Mouse (Mus musculus) fat pad, adult 2 months (tissue): ENCODE results near the gene Trpc5os.

Source experiments
- DNase-seq: peaks from one replicate; pipeline ENCODE4 v3.0.0-alpha.2; 2011; ENCODE audit warnings: low read depth, low spot score; ENCODE audit errors: extremely low read depth

Gene Trpc5os

GRCm38 (mm10) chrX:144456281-144456680 is at the start of gene Trpc5os:
Gene Trpc5os (plus strand): TSS chrX:144456581.
- no peak for DNase-seq

- no peak for DNase-seq
Observed at GRCm38 (mm10) chrX:144408036-144408435, 48.3 kb upstream of the Trpc5os start.

DNA sequence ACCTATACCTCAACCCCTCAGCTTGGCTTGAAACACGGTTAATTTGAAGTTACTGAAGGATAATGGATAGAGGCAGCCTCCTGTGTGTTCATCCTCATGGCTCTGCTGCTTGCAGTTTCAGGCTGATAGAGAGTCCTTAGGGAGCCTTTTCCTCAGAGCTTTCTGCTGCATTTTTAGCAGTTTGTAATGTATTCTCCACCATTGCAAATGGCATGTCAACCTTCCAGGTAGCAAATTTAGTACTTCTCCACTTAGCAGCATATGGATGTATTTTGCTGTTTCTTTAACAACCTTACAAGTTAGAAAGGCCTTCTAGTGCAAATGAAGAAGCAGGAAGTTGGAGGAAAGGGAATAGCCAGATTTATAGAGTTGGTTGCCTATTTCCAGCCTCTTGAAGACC is 36.1 kb upstream of the Trpc5os start:
- no peak for DNase-seq

DNA sequence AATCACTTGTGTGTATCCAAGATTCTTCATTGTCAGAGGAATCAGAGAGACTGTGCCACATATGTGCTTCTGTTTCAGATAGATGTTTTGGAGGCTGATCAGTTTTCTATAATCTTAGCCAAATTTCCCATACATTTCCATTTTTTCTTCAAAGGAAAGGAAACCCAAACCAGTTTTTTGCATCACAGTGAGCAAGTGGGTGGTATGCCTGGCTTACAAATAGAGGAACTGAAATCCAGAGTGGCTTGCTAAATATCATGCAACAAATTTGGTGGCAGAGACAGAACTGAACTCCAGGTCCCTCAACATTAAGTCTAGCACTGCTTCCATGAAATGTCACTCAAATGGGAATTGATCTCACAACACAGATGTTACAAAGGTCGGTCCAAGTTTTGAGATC is 35.3 kb upstream of the Trpc5os start:
- DNase-seq, result no peak

GRCm38 (mm10) chrX:144423848-144424247 is 32.5 kb upstream of the Trpc5os start:
- DNase-seq, result no peak

- DNase-seq, result no peak
Observed at GRCm38 (mm10) chrX:144464416-144464815, 8.0 kb downstream of the Trpc5os start.

DNA sequence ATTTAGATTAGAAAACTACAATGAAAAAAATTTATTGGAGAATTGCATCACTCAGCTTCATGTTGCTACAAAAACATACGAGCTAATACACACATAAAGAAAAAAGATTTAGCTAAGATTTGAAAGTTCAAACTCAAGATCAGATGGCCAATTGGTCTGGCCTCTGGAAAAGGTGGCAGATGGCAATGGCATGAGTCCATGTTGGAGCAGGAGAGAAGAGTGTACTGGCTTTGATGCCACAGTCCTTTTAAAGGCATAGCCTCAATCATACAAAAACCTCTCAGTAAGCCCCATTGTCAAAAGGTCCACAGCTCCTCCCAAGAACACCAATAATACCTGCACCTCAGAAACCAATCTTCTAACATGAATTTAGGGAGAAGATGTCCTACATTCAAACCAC is 35.0 kb downstream of the Trpc5os start:
- DNase-seq, result no peak

- DNase-seq, result no peak
Observed at GRCm38 (mm10) chrX:144523239-144523638, 66.9 kb downstream of the Trpc5os start.

- DNase-seq, result no peak
Observed at GRCm38 (mm10) chrX:144526042-144526441, 69.7 kb downstream of the Trpc5os start.
